Mouse (Mus musculus): Measurements from ENCODE around the gene Brwd3.
A peak's percentile ranks its signal among the peaks of the same experiment; 100 is the strongest.

Gene Brwd3

GRCm38 (mm10) chrX:108834090-108834774 lies at the start of gene Brwd3:
Brwd3 (minus strand) TSS chrX:108834372.
- peak; percentile 88 for DNase-seq

GRCm38 (mm10) chrX:108862632-108863031 lies 28.5 kb upstream of the Brwd3 start:
- DNase-seq: no peak

- DNase-seq: no peak
Observed at GRCm38 (mm10) chrX:108842705-108843104, 8.5 kb upstream of the Brwd3 start.

GRCm38 (mm10) chrX:108836416-108836815 lies 2.2 kb upstream of the Brwd3 start:
- no peak for DNase-seq

- DNase-seq: no peak
Observed at GRCm38 (mm10) chrX:108835233-108835632, 1.1 kb upstream of the Brwd3 start.

GRCm38 (mm10) chrX:108833381-108834020 lies 671 bp downstream of the Brwd3 start:
- peak; percentile 16 for DNase-seq

- DNase-seq: peak; percentile 87
Observed at GRCm38 (mm10) chrX:108832674-108833189, 1.4 kb downstream of the Brwd3 start.

GRCm38 (mm10) chrX:108831231-108831630 lies 2.9 kb downstream of the Brwd3 start:
- DNase-seq: no peak

- no peak for DNase-seq
Observed at GRCm38 (mm10) chrX:108828111-108828510, 6.1 kb downstream of the Brwd3 start.

- DNase-seq: no peak
Observed at GRCm38 (mm10) chrX:108797268-108797667, 36.9 kb downstream of the Brwd3 start.

GRCm38 (mm10) chrX:108783724-108784123 lies 50.4 kb downstream of the Brwd3 start:
- DNase-seq: no peak

- peak; percentile 21 for DNase-seq
Observed at GRCm38 (mm10) chrX:108731755-108732154, 102.4 kb downstream of the Brwd3 start.

GRCm38 (mm10) chrX:108729564-108729963 lies 104.6 kb downstream of the Brwd3 start:
- DNase-seq: no peak

- no peak for DNase-seq
Observed at GRCm38 (mm10) chrX:108729068-108729467, 105.1 kb downstream of the Brwd3 start.

- no peak for DNase-seq
Observed at GRCm38 (mm10) chrX:108728334-108728733, 105.8 kb downstream of the Brwd3 start.

- no peak for DNase-seq
Observed at GRCm38 (mm10) chrX:108724241-108724640, 109.9 kb downstream of the Brwd3 start.

- no peak for DNase-seq
Observed at GRCm38 (mm10) chrX:108722447-108722846, 111.7 kb downstream of the Brwd3 start.

- no peak for DNase-seq
Observed at GRCm38 (mm10) chrX:108704312-108704711, 129.9 kb downstream of the Brwd3 start.
